Comparison of ENCODE assay signal across 30 mouse cellular contexts in genomic region chr9:55324085-55324484, GRCm38 (mm10). TPM values are rescaled to one million over a fixed set of nuclear protein-coding genes. Genes with fewer than 3 reads are reported as not detected.
DNase-seq lines count a peak whose midpoint lies in the region; ATAC-seq and TF ChIP-seq lines count a peak whose summit lies in the region.
"Had no signal": no experiment of that assay in that cellular context is flagged by ENCODE, and none has a peak within 500 bp of the region (broad histone marks: within the 10 kb centered on the region; RNA-seq: fewer than 3 reads in every experiment).

No protein-coding gene starts in this region.

- no peaks in the 10 kb centered on the region for H3K36me3 ChIP-seq in midbrain, postnatal 0 days (ENCODE audit: insufficient read depth, low read length)
- no peaks in the 10 kb centered on the region for H3K36me3 ChIP-seq in midbrain, embryonic 11.5 days (ENCODE audit: control insufficient read depth, insufficient read depth, low read length)
- H3K36me3 ChIP-seq: embryonic facial prominence, embryonic 13.5 days; forebrain, embryonic 10.5 days; G1E; hindbrain, embryonic 10.5 days; limb, embryonic 12.5 days; liver, embryonic 12.5 days; midbrain, embryonic 12.5 days; neural tube, embryonic 13.5 days had no signal

- no peaks in the 10 kb centered on the region; the same call in 1 of the 2 replicates for H3K4me1 ChIP-seq in midbrain, postnatal 0 days (ENCODE audit: insufficient read depth, low read length)
- H3K4me1 ChIP-seq in midbrain, embryonic 11.5 days (ENCODE audit: control insufficient read depth, insufficient read depth, low read length), result peaks cover 4% of the 10 kb centered on the region; the same call in 1 of the 2 replicates

- WGBS in midbrain, postnatal 0 days, result 59% methylated on average over 8 of the region's 8 CpGs
- 58% methylated on average over 8 of the region's 8 CpGs for WGBS in midbrain, embryonic 11.5 days

- H3K9ac ChIP-seq in midbrain, postnatal 0 days (replicated peaks; ENCODE audit: low read length, poor library complexity, severe bottlenecking), result no peak overlapping the region
- no peak overlapping the region for H3K9ac ChIP-seq in midbrain, embryonic 11.5 days (ENCODE audit: low read length)
- H3K9ac ChIP-seq: embryonic facial prominence, embryonic 13.5 days; limb, embryonic 12.5 days; liver, embryonic 12.5 days; liver, postnatal 0 days; midbrain, embryonic 12.5 days; neural tube, embryonic 13.5 days had no signal

- peak; percentile 60 for DNase-seq in cerebellum, adult 11-12 months
- DNase-seq in cerebellum, postnatal 4 days (ENCODE audit: low spot score in 2 of 2), result no peak
- peak; percentile 10 for DNase-seq in kidney, postnatal 10 days
- DNase-seq in kidney, adult 18-20 months, result no peak
- DNase-seq in midbrain, postnatal 0 days (ENCODE audit: low spot score), result peak; percentile 10
- DNase-seq in midbrain, embryonic 11.5 days (ENCODE audit: low spot score, missing footprints), result no peak
- no peak for DNase-seq in adrenal gland, adult 18-20 months (ENCODE audit: low spot score in 2 of 2)
- DNase-seq in adipocyte (ENCODE audit: low spot score), result no peak
- DNase-seq: adrenal gland, postnatal 14 days; gastrocnemius, postnatal 10 days; heart, postnatal 14 days; kidney, adult 8-10 months; liver, postnatal 0 days; lung, postnatal 36 days; thymus, adult 2 months; thymus, postnatal 36 days had no signal

- H3K27me3 ChIP-seq in midbrain, postnatal 0 days (ENCODE audit: insufficient read depth, low read length), result 0 out of 2 replicates have a peak, but pooled peaks cover 6% of the 10 kb centered on the region
- peaks cover 15% of the 10 kb centered on the region for H3K27me3 ChIP-seq in midbrain, embryonic 11.5 days (ENCODE audit: control insufficient read depth, insufficient read depth, low read length)

- TF ChIP-seq CTCF in midbrain, postnatal 0 days (IDR thresholded peaks at IDR 0.05), result no peak

- no peaks in the 10 kb centered on the region for H3K9me3 ChIP-seq in midbrain, postnatal 0 days (ENCODE audit: low read length)
- no peaks in the 10 kb centered on the region for H3K9me3 ChIP-seq in midbrain, embryonic 11.5 days (ENCODE audit: control insufficient read depth, low read length)
- H3K9me3 ChIP-seq: embryonic facial prominence, embryonic 13.5 days; forebrain, embryonic 10.5 days; G1E; hindbrain, embryonic 10.5 days; limb, embryonic 12.5 days; liver, embryonic 12.5 days; midbrain, embryonic 12.5 days; neural tube, embryonic 13.5 days had no signal

- H3K4me2 ChIP-seq in midbrain, postnatal 0 days (ENCODE audit: low read depth, low read length, poor library complexity, severe bottlenecking), result no peak overlapping the region
- H3K4me2 ChIP-seq in midbrain, embryonic 11.5 days, result no peak overlapping the region
- H3K4me2 ChIP-seq: embryonic facial prominence, embryonic 13.5 days; limb, embryonic 12.5 days; liver, embryonic 12.5 days; midbrain, embryonic 12.5 days; neural tube, embryonic 13.5 days had no signal

- no peak overlapping the region for H3K27ac ChIP-seq in midbrain, postnatal 0 days (ENCODE audit: low read depth, low read length)
- no peak overlapping the region for H3K27ac ChIP-seq in midbrain, embryonic 11.5 days (ENCODE audit: low read depth, low read length)
- H3K27ac ChIP-seq: embryonic facial prominence, embryonic 13.5 days; forebrain, embryonic 10.5 days; hindbrain, embryonic 10.5 days; limb, embryonic 12.5 days; liver, embryonic 12.5 days; midbrain, embryonic 12.5 days; neural tube, embryonic 13.5 days had no signal

- no peak overlapping the region for H3K4me3 ChIP-seq in midbrain, postnatal 0 days (ENCODE audit: low read depth, low read length)
- H3K4me3 ChIP-seq in midbrain, embryonic 11.5 days (ENCODE audit: low read depth, low read length), result no peak overlapping the region
- H3K4me3 ChIP-seq: embryonic facial prominence, embryonic 13.5 days; forebrain, embryonic 10.5 days; hindbrain, embryonic 10.5 days; limb, embryonic 12.5 days; liver, embryonic 12.5 days; midbrain, embryonic 12.5 days; neural tube, embryonic 13.5 days had no signal

- ATAC-seq in midbrain, postnatal 0 days (ENCODE audit: low FRiP score), result no peak
- no peak for ATAC-seq in midbrain, embryonic 11.5 days (ENCODE audit: low FRiP score)
- ATAC-seq: forebrain, embryonic 16.5 days; hindbrain, embryonic 16.5 days; liver, embryonic 12.5 days; liver, postnatal 0 days had no signal

RNA-seq across cellular contexts. Expression of gene Nrg4, which starts 2.6 kb away (rescaled TPM):
- total RNA-seq in midbrain, postnatal 0 days (2014; rRNA removed), result 0.94 TPM in 1 of 2 replicates, not detected in the other
- 1.3 and 1.8 TPM in 2 replicates for polyA plus RNA-seq in midbrain, postnatal 0 days (2015; fragmentation: Nextera tagmentation; extraction: Ambion mirVana)
- 0.86 and 1.2 TPM in 2 replicates for polyA plus RNA-seq in midbrain, embryonic 11.5 days (2014; fragmentation: Nextera tagmentation; extraction: Ambion mirVana)
- 10 to 100 TPM; 23.4 to 37.3 TPM for total RNA-seq in adrenal gland, adult 18-20 months (2021)
- polyA plus RNA-seq: G1E had no signal

RNA-seq across cellular contexts. Expression of gene Tmem266, which starts 2.6 kb away (rescaled TPM):
- 12.5 and 13.0 TPM in 2 replicates for total RNA-seq in midbrain, postnatal 0 days (2014; rRNA removed)
- 7.3 and 7.7 TPM in 2 replicates for polyA plus RNA-seq in midbrain, postnatal 0 days (2015; fragmentation: Nextera tagmentation; extraction: Ambion mirVana)
- 0.48 and 0.57 TPM in 2 replicates for polyA plus RNA-seq in midbrain, embryonic 11.5 days (2014; fragmentation: Nextera tagmentation; extraction: Ambion mirVana)
- total RNA-seq in adrenal gland, adult 18-20 months (2021), result under 1 TPM; 0.80 to 0.93 TPM
- total RNA-seq: common myeloid progenitor, adult 5-6 weeks; megakaryocyte, adult 5-6 weeks had no signal
- polyA plus RNA-seq: C2C12; heart, embryonic 14.5 days; liver, embryonic 12.5 days; liver, postnatal 0 days had no signal

Comparison
In these comparisons a context has a peak if more than half of its experiments do, and no peak if none do; other contexts are left out.
1. DNase-seq: peak in cerebellum, adult 11-12 months (single experiment), kidney, postnatal 10 days (single experiment) and midbrain, postnatal 0 days (single experiment); none in cerebellum, postnatal 4 days (0 of 2), kidney, adult 18-20 months (single experiment), midbrain, embryonic 11.5 days (single experiment), adrenal gland, adult 18-20 months (0 of 2) and adipocyte (single experiment).
2. RNA of gene Nrg4, which starts 2.6 kb away (total RNA-seq): 23.4 to 37.3 TPM in adrenal gland, adult 18-20 months; 0.94 TPM in midbrain, postnatal 0 days; every median in the first group is over 10 times any median in the second.